Mouse (Mus musculus) inflammation-experienced regulatory T-cells, adult 6 months (primary cell): ENCODE measurements around the gene Ltbr. TPM values are rescaled to one million over a fixed set of nuclear protein-coding genes. Genes with fewer than 3 reads are reported as not detected.
"Not testable (repeated sequence)": the region's sequence is repeated elsewhere in the genome, so short reads cannot be mapped to it uniquely, and the experiment has no call there.

Source experiments
- ATAC-seq: one replicate; pipeline ENCODE4 v1.8.0; 2017
- polyA plus RNA-seq, 3 experiments: library from polyadenylated mRNA; unstranded; fragments of 100-300 nt; shearing (Covaris generic); gene quantifications; one replicate each; pipeline ENCODE4 v1.2.1; 2017

The Ltbr gene
- polyA plus RNA-seq, 3 experiments from 2014 or later: 0.21 to 0.23 TPM; not detected in 1

- no peak for ATAC-seq
Measured at GRCm38 (mm10) chr6:125309406-125309805, 4.3 kb downstream of the Ltbr start.

GRCm38 (mm10) chr6:125308921-125309320, 4.8 kb downstream of the Ltbr start:
- ATAC-seq: no peak

GRCm38 (mm10) chr6:125307091-125307490, 6.6 kb downstream of the Ltbr start:
- ATAC-seq: no peak

GRCm38 (mm10) chr6:125305465-125305864, 8.2 kb downstream of the Ltbr start:
- no peak for ATAC-seq

GRCm38 (mm10) chr6:125304408-125304807, 9.3 kb downstream of the Ltbr start:
- not testable (repeated sequence) for ATAC-seq

- no peak for ATAC-seq
Measured at GRCm38 (mm10) chr6:125303242-125303641, 10.4 kb downstream of the Ltbr start.

GRCm38 (mm10) chr6:125302231-125302982, 11.3 kb downstream of the Ltbr start:
- no peak for ATAC-seq

GRCm38 (mm10) chr6:125300982-125301381, 12.7 kb downstream of the Ltbr start:
- no peak for ATAC-seq

- no peak for ATAC-seq
Measured at GRCm38 (mm10) chr6:125297149-125297820, 16.4 kb downstream of the Ltbr start.

- ATAC-seq: no peak
Measured at GRCm38 (mm10) chr6:125294049-125294448, 19.6 kb downstream of the Ltbr start.

- ATAC-seq: no peak
Measured at GRCm38 (mm10) chr6:125292256-125292655, 21.4 kb downstream of the Ltbr start.

GRCm38 (mm10) chr6:125291329-125291728, 22.4 kb downstream of the Ltbr start:
- ATAC-seq: no peak

- no peak for ATAC-seq
Measured at GRCm38 (mm10) chr6:125288730-125289129, 25.0 kb downstream of the Ltbr start.

- ATAC-seq: no peak
Measured at GRCm38 (mm10) chr6:125286944-125287343, 26.7 kb downstream of the Ltbr start.

- no peak for ATAC-seq
Measured at GRCm38 (mm10) chr6:125285890-125286289, 27.8 kb downstream of the Ltbr start, which contains the start of gene Tuba3a. Gene Tuba3a (minus strand): TSS chr6:125286042.

GRCm38 (mm10) chr6:125284751-125285150, 28.9 kb downstream of the Ltbr start:
- ATAC-seq: no peak

- no peak for ATAC-seq
Measured at GRCm38 (mm10) chr6:125284250-125284649, 29.4 kb downstream of the Ltbr start.

GRCm38 (mm10) chr6:125282721-125283120, 31.0 kb downstream of the Ltbr start:
- ATAC-seq: not testable (repeated sequence)

- no peak for ATAC-seq
Measured at GRCm38 (mm10) chr6:125279729-125280128, 34.0 kb downstream of the Ltbr start.

GRCm38 (mm10) chr6:125274841-125275563, 38.7 kb downstream of the Ltbr start:
- no peak for ATAC-seq

GRCm38 (mm10) chr6:125272228-125272785, 41.4 kb downstream of the Ltbr start:
- ATAC-seq: no peak

GRCm38 (mm10) chr6:125271455-125272227, 42.0 kb downstream of the Ltbr start:
- ATAC-seq: peak; percentile 78
